Mouse (Mus musculus) heart, postnatal 4 days (tissue): ENCODE measurements around the gene Olfr248. TPM values are rescaled to one million over a fixed set of nuclear protein-coding genes. Genes with fewer than 3 reads are reported as not detected.
"Not testable (repeated sequence)": the region's sequence is repeated elsewhere in the genome, so short reads cannot be mapped to it uniquely, and the experiment has no call there.

Experiments
- DNase-seq: peaks from one replicate; pipeline ENCODE4 v3.0.0; 2021
- total RNA-seq, 2 experiments: library from RNA; stranded (reverse); gene quantifications; 2 replicates each; pipeline ENCODE4 v1.2.3; 2021

The Olfr248 gene
- not detected for total RNA-seq

DNA sequence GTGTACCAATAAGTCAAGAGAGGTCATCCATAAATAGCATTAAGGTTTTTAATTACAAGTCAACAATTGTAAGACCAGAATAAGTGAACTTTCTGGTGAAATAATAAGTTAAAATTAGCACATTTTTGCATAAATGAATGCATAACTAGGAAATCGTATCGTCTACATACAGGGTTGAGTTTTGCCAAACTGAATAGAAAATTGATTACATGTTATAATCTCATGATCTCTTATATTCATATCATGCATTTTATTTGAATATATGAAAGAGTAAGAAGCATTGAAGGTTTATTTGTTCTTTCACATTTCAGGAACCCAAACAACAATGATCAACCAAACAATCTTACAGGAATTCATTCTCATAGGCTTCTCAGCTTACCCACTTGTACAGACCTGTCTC is at the start of gene Olfr248:
TSS of gene Olfr248 (plus strand) at position 301 of the 400 bp plus-strand sequence.
- DNase-seq: no peak

DNA sequence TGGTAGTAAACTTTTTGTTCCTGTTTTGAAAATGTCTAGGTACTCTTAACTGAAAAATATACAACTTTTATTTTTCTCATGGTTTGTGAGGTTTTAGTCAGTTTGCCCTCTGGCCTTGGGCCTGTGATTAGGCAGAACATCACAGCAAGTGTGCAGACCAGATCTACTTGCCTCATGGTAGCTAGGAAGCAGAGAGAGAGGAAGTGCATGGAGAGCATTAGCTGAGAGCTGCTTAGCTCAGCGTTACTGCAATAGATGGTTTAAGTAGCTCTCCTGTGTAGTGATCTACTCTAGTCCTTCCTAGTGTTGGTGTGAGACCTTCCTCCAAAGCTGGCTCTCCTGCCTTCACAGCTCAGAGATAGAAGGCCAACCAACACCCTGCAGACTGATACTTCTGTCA is 37.2 kb upstream of the Olfr248 start:
- DNase-seq: not testable (repeated sequence)

DNA sequence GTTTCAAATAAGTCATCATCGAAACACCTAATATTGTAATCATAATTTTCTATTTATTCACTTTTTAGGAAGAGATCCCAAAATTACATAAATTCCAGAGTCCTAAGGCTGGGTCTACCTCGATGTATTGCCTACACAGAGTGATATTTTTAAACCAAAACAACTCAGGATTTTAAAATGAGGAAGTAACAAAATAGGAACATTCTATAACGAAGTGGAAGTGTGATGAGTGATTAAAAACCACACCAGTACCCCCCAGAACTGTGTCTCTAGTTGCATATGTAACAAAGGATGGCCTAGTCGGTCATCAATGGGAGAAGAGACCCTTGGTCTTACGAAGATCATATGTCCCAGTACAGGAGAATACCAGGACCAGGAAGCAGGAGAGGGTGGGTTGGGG is 36.2 kb upstream of the Olfr248 start:
- DNase-seq: no peak

DNA sequence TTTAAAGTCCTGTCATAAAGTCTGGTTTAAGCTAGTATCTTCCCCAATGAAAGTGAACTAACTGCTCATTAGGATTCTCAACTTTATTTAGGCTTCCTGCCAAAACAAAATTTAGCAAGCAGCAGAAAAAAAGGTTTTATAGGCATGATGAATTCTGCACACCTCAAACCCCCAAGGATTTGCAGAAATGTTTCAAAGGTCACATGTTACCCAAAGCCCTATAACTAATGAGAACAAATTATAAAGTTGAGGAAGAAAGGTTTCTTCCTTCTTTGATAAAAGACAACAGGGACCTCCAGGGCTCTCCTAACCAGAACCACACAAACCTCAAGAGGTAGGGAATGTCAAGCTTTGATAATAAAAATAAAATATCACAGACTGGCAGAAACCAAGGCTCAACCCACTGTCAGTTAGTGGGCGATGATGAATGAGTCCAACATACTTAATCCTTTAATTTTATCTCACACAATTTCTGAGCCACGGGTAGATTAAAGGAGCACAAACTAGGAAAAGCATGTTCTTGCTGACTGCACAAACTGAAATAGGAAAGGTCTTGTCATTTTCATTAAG is 25.9 kb upstream of the Olfr248 start, which contains the start of gene Olfr417:
TSS of gene Olfr417 (plus strand) at position 241 of the 570 bp plus-strand sequence.
- no peak for DNase-seq

DNA sequence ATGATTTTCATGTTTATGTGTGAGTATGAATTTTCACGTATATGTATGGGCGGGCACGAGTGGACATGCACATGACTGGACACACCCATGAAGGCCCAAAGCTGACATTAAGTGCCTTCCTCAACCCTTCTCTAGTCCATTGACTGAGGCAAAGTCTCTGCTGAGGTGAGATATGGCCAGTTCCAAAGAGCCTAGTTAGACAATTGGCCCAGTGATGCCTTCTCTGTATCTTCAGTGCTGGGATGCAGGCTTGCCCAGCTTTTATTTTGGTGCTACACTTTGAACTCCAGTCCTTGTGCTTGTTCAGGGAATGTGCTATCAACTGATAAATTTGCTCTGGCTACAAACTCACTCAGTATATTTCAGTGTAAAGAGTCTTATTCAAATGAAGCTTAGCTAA is 17.0 kb upstream of the Olfr248 start:
- no peak for DNase-seq

DNA sequence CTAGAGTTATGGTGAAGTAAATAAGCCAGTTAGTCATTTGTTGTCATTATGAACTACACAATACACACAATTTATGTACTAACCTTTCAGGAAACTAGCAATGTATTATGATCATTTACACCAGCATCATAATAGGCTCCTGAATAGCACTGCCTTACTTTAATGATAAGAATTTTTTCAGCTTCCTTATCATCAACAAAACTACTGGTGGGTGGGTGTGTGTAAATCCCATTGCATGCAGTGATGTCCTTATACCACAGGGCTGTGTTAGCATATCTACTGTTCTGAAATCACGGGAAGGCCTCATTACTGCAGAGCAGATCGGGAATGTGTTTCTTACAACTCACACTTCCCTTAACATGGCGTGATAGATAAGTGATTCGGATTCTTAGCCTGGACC is 32.1 kb downstream of the Olfr248 start:
- DNase-seq: no peak

DNA sequence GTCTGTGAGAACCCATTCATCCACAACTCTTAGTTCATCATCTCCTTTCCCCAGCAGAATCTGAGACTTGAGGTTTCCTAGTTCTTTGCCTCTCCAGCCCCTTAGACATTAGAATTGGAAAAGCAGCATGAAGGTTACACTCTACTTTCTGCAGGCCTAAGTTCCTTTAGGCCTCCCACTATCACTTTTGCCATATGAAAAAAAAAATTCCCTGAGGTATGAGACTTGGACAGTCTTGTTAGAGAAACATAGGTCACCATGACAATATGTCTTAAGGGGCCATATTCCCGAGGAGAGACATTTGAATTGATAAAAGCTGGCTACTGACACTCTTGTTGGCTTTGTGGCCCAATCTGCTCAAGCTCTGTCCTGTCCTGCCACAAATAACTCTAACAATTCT is 32.9 kb downstream of the Olfr248 start, which contains the start of gene Olfr414:
TSS of gene Olfr414 (plus strand) at position 301 of the 400 bp plus-strand sequence.
- DNase-seq: no peak

DNA sequence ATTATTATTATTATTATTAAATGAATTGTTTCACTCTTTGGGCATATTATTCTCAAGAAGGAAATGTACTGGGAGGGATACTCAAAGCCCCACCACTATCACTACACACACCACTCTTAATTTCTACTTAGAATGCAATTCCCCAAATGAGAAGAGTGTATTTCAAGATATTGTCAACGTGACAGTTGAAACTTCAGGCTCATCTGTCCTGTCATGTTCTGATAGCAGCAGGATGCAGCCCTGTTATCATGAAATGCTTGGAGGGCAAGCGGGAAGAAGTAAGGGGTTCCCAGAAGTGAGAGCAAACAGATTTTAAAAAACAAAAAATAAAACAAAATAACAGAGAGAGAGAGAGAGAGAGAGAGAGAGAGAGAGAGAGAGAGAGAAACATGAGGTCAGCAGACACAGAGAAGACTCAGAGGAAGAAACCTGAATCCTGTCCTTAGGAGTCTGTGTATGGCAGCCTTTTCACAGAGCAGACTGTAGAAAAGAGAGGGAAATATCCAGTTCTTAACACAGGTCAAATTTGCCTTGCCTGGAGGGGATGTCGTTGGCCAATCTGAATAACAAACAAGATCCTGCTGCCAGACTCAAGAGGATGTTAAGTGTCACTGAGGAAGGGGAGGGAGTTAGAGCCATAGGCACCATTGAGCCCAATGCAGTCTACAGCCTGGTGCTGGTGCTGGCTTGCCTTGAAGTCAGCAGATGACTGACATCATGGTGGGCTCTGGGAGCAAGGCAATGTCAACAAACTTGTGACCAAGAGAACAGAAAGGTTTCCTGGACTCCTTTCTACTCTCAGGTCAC is 35.5 kb downstream of the Olfr248 start:
- DNase-seq: no peak

DNA sequence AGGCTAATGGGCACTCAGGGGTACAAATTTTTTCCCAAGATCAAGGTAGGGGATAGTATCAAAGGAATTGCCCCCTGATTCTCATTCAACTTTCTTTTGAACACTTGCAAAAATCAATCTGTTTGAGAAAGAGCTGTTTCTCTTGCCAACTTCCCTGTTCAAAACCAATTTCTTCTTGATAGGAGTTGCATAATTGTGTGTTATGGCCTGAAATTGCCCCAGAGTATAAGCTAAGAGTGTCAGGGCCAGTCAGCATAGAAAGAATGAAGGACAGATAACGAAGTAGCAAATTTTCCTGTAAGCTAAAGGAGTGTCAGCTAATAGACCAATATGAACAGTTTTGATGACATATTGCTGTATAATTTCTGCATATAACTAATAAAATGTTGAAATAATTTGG is 36.6 kb downstream of the Olfr248 start:
- no peak for DNase-seq

DNA sequence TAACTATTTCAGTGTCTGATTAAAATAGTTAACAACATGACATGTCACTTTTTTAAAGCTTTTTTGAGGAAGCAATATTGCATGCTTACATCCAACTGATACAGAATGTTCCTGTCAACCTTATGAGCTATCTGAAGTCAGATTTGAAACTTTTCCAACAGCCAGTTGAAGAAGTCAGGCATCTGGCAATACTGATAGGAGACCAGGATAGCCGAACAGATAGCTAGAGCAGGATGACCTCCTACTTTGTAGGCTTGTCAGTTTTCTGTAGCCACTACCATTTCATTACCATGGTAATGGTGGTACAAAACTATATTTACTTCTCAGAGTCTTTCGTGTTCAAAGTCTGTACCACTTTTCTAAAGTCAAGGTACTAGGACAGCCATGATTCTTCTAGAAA is 37.6 kb downstream of the Olfr248 start:
- DNase-seq: no peak

DNA sequence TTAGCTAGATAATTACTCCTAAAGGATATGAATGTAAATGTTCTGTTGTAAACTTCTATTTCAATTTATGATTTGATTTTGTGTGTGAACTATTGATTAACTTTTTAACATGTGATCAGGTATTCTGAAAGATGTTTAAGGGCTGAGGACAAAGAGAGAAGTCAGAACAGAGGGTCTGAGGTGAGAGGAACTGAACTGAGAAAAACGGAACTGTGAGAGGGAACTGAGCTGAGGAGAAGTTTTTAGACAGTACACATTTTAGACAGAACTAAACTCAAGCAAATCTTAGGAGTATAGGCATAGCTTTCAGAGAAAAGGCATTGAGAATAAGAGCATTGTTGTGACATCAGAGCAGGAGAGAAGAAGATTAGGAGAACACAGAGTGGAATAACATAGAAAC is 43.3 kb downstream of the Olfr248 start:
- no peak for DNase-seq

Other genes starting within 250 kb of the Olfr248 start
- not detected for gene Olfr420, start 235.4 kb upstream of the Olfr248 start, total RNA-seq
- 10 to 100 TPM in 1 of 2 experiments, 1 to 10 TPM in 1; 9.8 to 13.5 TPM for gene Spta1, start 218.3 kb upstream of the Olfr248 start, total RNA-seq
- not detected for gene Olfr419, start 139.0 kb upstream of the Olfr248 start, total RNA-seq
- not detected for gene Mptx1, start 60.5 kb upstream of the Olfr248 start, total RNA-seq
- gene Olfr417, start 25.9 kb upstream of the Olfr248 start, total RNA-seq: not detected
- not detected for gene Olfr414, start 33.0 kb downstream of the Olfr248 start, total RNA-seq
- not detected for gene Olfr220, start 51.0 kb downstream of the Olfr248 start, total RNA-seq
- gene Fmn2, start 110.8 kb downstream of the Olfr248 start, total RNA-seq: under 1 TPM; 0.36 to 0.52 TPM